Mouse (Mus musculus) cerebellum, adult 9-11 months (tissue): ENCODE results near the gene Sv2c.

Experiments
- DNase-seq: peaks from one replicate; pipeline ENCODE4 v3.0.0; 2022

Sv2c gene

DNA sequence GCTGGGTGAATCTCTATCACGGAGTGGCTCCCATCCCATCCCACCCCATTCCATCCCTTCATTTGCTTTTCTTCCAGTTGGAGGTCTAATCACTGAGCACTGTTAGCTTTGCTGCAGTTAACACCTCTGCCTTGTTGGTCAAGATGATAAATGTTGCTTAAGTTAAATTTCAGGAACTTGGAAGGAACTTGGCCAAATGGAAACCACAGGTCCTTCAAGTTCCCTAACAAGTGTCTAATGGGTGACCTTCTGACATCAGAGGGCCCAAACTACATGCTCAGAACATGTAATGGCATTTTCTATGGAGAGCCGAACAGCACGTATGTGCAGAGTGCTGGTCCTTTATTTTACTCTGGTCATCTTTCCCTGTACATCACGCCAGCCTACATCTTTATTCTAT, 190.5 kb downstream of the Sv2c start:
- no peak for DNase-seq

DNA sequence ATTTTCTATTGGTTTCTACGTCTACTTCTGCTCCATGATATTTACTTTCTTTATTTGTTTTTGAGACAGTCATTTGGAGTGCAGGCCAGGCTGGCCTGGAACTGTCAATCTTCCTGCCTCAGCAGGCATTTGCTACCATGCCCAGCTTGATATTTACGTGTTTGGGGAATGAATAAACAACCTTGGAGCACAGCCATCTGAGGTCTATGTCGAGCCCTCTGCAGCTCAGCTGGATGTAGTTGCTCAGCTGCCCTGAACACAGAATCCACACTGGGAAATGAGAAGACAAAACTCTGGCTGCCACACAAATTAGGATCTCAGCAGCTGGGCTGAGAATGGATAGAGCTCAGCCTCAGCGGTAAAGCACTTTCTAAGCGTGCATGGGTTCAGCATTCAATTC, 191.6 kb downstream of the Sv2c start:
- DNase-seq: no peak

DNA sequence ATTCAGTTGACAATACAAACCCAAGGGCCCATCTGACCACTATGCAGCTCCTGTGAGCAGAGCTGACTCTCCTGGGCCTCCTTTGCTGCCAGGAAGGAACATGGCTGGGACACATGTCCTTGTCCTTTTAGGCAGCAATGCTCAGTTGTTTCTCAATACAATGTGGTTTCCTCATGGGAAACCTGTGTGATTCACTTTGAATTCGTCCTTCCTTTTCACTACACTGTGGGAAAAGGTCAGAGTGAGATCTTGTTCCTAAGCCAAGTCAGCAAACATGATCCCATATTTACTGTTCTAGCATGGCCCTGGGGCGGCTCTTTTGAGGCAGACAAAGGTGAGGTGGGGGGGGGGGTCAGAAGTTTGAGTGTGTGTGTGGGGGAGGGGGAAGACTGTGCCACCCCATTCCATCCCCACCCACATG, 208.2 kb downstream of the Sv2c start:
- DNase-seq: no peak

DNA sequence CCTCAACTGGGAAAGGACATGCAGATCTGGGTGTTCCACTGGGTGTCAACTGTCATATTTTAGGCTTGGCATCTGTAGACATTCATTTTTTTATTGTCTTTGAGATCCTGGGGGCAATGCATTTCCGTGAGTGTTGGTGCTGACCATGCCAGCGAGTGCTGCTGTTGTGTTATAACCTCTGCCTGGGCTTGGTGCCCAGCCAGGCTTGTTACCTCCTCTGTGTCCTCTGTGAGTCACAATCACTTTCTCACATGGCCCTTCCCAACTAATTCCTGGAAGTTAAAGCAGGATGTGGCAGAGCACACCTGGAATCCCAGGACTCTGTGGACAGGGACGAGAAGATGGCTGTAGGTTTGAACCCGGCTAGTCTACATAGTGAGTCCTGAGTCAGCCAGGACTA, 209.8 kb downstream of the Sv2c start:
- DNase-seq: no peak

DNA sequence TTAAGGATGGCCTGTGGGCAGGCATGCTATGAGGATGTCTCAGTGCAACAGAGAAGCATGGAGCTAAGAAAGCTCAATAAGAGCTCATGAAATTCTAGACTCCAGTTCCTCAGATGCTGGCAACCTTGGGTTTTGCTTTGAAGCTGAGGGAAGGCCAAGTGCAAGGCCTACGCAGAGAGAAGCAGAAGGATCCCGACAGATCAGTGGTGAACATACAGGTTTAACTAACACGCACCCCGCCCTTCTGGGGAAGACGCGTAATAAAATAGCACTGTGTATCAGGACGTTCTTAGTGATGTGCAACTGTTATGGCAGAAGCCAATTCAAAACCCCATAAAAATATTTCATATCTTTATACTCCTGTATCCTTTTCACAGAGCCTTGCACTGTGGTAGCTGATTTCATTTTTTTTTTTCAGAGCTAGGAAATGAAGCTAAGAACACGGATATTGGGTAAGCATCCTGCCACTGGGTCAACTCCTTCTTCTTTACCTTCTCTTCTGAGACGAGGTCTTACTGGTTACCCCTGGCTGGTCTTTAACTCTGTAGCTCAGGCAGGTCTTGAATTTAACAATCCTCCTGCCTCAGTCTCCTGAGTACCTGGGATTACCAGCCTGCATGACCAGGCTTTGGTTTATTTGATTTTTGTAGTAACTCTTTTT, 213.6 kb downstream of the Sv2c start:
- no peak for DNase-seq

DNA sequence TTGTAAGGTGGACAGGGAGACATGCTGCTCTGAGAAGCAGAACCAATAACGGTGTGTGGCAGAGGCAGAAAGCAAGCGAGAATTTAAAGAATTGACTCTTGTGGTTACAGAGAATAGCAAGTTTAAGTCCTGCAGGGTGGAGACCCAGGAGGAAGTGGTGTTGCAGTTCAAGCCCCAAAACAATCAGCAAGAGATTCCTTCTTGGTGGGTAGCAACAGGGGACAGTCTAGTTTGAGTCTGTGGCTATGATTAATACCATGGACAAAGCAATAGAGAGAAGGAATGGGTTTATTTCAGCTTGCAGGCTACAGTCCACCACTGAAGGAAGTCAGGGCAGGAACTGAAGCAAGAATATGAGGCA, 219.4 kb downstream of the Sv2c start:
- DNase-seq: no peak

DNA sequence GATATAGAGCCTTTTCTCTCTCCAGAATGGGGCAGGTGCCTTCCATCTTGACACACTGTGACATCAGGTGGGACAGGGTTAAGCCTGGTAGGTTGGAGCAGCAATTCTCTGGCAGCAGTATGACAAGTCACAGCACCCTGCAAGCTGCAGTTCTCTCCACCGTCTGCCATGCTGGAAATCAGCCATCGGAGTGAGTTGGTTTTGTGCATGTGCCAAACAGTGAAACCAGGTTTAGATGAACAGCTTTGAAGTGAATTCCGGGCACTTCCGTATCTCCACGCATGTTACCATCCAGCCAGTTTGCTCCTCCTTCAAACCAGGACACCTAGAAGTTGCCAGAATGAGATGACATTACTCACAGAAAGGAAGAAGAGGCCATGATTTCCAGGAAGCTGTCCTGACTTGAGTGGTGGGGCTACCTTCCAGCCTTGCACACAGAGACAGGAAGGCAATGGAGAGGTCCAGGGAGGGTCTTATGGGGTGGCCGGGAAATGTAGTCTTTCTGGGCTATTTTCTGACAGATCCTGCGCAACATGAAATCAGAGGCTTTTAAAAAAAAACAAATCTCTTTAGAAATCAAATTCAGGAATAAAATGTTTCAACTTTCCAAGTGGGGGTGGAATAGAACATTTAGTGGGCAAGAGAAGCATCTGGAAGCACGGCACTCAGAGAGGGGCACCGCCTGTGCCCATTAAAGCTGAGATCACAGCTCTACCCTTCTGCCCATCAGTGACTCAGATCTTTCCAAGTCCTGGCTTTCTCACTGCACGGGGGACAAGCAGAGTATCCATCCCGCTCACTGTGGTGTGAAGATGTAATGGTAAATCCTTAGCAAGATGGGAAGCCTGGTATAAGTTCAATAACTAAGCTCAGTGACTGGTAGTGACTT, 220.0 kb downstream of the Sv2c start:
- peak; percentile 95 for DNase-seq

DNA sequence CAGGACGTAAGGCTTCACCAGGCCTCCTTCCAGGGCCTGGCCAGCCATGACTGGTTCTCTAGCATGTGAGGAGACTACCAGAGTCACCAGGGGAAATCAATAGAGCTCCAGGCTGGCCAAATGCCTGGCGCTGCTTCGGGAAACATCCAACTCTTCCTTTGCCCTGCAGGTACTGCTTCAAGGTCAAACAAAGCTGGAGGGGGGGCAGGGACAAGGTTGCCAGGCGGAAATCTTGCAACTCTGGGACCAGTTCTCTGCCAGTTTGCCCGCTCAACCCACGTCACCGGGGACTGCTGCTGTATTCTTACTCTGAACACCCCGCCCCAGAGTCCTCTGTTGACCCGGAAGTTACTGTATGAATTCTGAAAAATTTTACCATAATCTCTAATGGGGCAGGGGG, 222.1 kb downstream of the Sv2c start:
- peak; percentile 36 for DNase-seq

DNA sequence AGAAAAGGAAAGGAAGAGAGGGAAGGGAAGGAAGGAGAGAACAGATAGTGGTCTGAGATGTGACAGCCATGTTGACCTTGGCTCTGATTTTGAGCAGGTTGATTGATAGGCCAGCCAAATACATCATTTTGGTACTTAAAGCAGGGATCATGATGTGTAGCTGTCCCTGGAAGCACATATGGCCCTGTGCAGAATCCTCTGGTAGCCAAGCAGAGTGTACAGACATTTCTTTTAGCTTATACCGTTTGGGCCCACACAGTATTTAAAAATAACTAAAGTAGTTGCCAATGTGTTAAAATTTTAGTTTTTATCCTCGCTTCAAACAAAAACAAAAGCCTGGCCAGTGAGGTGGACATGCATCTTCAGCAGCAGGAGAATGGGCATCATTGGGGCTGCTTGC, 223.1 kb downstream of the Sv2c start:
- DNase-seq: no peak
